Mouse (Mus musculus): ENCODE measurements around the gene Lingo3.

Gene Lingo3

GRCm38 (mm10) chr10:80843931-80844547 is at the start of gene Lingo3:
Gene Lingo3 (minus strand): TSS chr10:80844039.
- DNase-seq (ENCODE audit: low read depth, low spot score) = no peak

GRCm38 (mm10) chr10:80887181-80887580 is 43.3 kb upstream of the Lingo3 start:
- DNase-seq (ENCODE audit: low read depth, low spot score) = no peak

GRCm38 (mm10) chr10:80881301-80881700 is 37.5 kb upstream of the Lingo3 start:
- DNase-seq (ENCODE audit: low read depth, low spot score) = peak; percentile 89

GRCm38 (mm10) chr10:80880901-80881300 is 37.1 kb upstream of the Lingo3 start:
- DNase-seq (ENCODE audit: low read depth, low spot score) = peak; percentile 55

GRCm38 (mm10) chr10:80880131-80880641 is 36.3 kb upstream of the Lingo3 start:
- peak; percentile 87 for DNase-seq (ENCODE audit: low read depth, low spot score)

- DNase-seq (ENCODE audit: low read depth, low spot score) = no peak
Measured at GRCm38 (mm10) chr10:80876594-80876993, 32.8 kb upstream of the Lingo3 start.

- peak; percentile 86 for DNase-seq (ENCODE audit: low read depth, low spot score)
Measured at GRCm38 (mm10) chr10:80876028-80876427, 32.2 kb upstream of the Lingo3 start.

- DNase-seq (ENCODE audit: low read depth, low spot score) = no peak
Measured at GRCm38 (mm10) chr10:80874035-80874434, 30.2 kb upstream of the Lingo3 start.

- no peak for DNase-seq (ENCODE audit: low read depth, low spot score)
Measured at GRCm38 (mm10) chr10:80871581-80871980, 27.7 kb upstream of the Lingo3 start, which contains the start of gene Tmprss9. Gene Tmprss9 (plus strand): TSS chr10:80871848.

GRCm38 (mm10) chr10:80870993-80871392 is 27.2 kb upstream of the Lingo3 start:
- no peak for DNase-seq (ENCODE audit: low read depth, low spot score)

GRCm38 (mm10) chr10:80864446-80864845 is 20.6 kb upstream of the Lingo3 start:
- no peak for DNase-seq (ENCODE audit: low read depth, low spot score)

- no peak for DNase-seq (ENCODE audit: low read depth, low spot score)
Measured at GRCm38 (mm10) chr10:80862305-80862704, 18.5 kb upstream of the Lingo3 start.

- DNase-seq (ENCODE audit: low read depth, low spot score) = no peak
Measured at GRCm38 (mm10) chr10:80858350-80858935, 14.6 kb upstream of the Lingo3 start.

GRCm38 (mm10) chr10:80857848-80858247 is 14.0 kb upstream of the Lingo3 start:
- DNase-seq (ENCODE audit: low read depth, low spot score) = no peak

- no peak for DNase-seq (ENCODE audit: low read depth, low spot score)
Measured at GRCm38 (mm10) chr10:80857386-80857785, 13.5 kb upstream of the Lingo3 start.

- DNase-seq (ENCODE audit: low read depth, low spot score) = no peak
Measured at GRCm38 (mm10) chr10:80856908-80857307, 13.1 kb upstream of the Lingo3 start.

- DNase-seq (ENCODE audit: low read depth, low spot score) = peak; percentile 25
Measured at GRCm38 (mm10) chr10:80856267-80856666, 12.4 kb upstream of the Lingo3 start.

GRCm38 (mm10) chr10:80855749-80856073 is 11.9 kb upstream of the Lingo3 start:
- DNase-seq (ENCODE audit: low read depth, low spot score) = peak; percentile 40

- peak; percentile 98 for DNase-seq (ENCODE audit: low read depth, low spot score)
Measured at GRCm38 (mm10) chr10:80854913-80855748, 11.3 kb upstream of the Lingo3 start, which contains the start of the genes Lsm7 and Sppl2b. Gene Lsm7 (minus strand): TSS chr10:80855209. Gene Sppl2b (plus strand): TSS chr10:80855275.

GRCm38 (mm10) chr10:80848571-80848970 is 4.7 kb upstream of the Lingo3 start:
- peak; percentile 88 for DNase-seq (ENCODE audit: low read depth, low spot score)

GRCm38 (mm10) chr10:80845732-80846131 is 1.9 kb upstream of the Lingo3 start:
- DNase-seq (ENCODE audit: low read depth, low spot score) = no peak

GRCm38 (mm10) chr10:80845055-80845693 is 1.3 kb upstream of the Lingo3 start:
- DNase-seq (ENCODE audit: low read depth, low spot score) = no peak
